Mouse (Mus musculus): ENCODE measurements around the gene Nr5a1.

Nr5a1 gene

DNA sequence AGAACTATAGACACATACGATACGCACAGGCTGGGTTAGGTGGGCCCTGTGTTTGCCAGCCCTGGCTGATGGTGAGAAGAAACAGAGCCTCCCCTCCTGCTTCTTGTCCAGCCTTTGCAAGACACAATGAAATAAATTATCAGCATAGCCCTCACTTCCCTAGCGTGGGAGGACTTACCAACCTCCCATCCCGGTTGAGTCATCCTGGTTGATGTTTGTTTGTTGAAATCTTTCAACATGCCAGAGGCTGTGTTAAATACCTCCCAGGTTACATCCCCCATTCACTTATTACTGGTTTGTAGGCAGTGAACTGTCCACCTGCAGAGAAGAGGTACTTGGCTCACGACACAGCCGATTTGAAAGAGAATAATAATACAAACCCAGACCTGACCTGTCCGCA, 66.7 kb downstream of the Nr5a1 start:
- CTCF ChIA-PET, result no interaction called here

DNA sequence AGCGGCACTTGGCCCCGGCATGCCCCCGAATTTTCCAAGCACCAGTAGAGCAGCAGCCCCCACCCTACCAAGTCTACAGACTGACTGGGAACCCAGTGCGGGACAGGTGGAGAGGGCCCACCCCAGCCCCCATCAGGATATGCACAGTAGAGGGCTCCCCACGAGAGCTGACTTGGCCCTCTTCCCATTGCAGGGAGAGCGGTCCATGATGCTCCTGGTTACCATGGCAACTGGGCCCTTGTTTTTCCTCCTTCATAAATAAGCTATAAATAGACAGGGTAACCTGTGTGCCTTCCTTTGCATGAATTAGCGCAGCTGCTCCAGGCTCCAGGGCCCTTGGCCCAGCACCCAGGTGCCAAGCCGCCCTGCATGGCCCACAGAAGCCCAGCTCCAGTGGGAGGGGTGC, 67.1 kb downstream of the Nr5a1 start:
- CTCF ChIA-PET, result no interaction called here

DNA sequence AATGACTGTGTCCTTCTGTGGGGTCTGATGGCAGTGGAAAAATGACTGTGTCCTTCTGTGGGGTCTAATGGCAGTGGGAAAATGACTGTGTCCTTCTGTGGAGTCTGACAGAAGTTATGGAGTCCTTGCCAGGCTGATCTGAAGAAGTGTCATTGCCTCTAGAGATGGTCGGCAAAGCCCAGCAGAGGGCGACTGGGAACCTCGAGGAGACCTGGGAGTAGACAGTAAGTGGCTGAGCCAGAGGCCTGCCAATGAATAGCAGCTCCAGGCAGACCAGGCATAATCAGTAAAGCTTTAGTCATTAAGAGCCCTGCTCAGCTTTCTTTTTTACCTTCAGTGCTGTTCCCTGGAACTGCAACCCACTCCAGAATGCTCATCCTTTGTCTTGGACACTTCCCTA, 68.4 kb downstream of the Nr5a1 start:
- CTCF ChIA-PET, result interaction anchor here (0.5 kb wide), 1 partner anchor 404 kb away, joined by 11 read pairs; no protein-coding TSS in a partner anchor

DNA sequence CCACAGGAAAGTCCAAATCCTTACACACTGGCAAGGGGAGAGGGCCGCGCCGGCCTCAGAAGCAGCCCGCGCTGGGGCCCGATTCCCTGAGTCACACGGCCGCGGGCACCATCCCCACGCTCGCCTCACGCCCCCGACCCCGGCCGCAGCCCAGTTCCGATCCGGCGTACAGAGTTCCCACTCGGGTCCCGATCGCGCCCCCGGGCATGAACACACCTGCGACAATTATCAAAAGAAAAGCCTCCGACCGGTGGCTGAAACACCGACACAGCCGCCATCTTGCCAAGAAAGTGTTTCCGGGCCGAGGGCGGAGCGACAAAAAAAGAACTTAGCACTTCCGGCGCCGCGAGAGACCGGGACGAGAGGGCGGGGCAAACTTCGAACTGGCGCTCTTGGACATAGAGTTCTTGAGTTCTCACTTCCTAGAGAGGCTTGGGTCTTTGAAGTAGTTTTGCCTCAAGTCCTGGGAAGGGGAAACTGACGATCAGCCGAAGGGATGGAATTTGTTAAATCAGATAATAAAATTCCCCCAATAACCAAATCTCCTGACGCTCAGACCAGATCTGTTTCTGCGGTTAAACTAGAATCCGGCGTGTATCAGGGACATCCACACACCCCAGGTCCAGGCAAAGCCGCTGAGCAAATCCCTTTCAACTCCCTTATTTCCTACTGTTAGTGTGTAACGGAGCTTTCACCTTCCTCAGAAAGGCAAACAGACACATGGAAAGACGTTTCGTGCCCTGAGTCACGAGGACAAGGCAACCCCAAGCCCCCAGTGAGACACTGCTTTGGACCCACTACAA, 70.5 kb downstream of the Nr5a1 start, which contains the start of gene Psmb7:
Gene Psmb7 (minus strand): TSS at position 463 of the 803 bp plus-strand sequence.
- CTCF ChIA-PET, result no interaction called here

Data from spleen, embryonic (tissue).